Mouse (Mus musculus) small intestine, adult 2 months (tissue): ENCODE data around the gene Xbp1.

Source experiments
- CTCF ChIP-seq: fragments of 200-500 bp; IDR thresholded peaks from 2 replicates; pipeline ENCODE4 v1.5.1; 2012; ENCODE audit warnings: low read depth, mild to moderate bottlenecking, control low read depth, inconsistent platforms, low read length, moderate library complexity, mixed read lengths; ENCODE audit not compliant: insufficient replicate concordance, insufficient read length; ENCODE audit errors: extremely low read depth
- POLR2A ChIP-seq: fragments of 200-500 bp; IDR thresholded peaks from 2 replicates; pipeline ENCODE4 v1.6.1; 2012; ENCODE audit warnings: low read depth, mild to moderate bottlenecking, control low read depth, inconsistent platforms, low read length, moderate library complexity

DNA sequence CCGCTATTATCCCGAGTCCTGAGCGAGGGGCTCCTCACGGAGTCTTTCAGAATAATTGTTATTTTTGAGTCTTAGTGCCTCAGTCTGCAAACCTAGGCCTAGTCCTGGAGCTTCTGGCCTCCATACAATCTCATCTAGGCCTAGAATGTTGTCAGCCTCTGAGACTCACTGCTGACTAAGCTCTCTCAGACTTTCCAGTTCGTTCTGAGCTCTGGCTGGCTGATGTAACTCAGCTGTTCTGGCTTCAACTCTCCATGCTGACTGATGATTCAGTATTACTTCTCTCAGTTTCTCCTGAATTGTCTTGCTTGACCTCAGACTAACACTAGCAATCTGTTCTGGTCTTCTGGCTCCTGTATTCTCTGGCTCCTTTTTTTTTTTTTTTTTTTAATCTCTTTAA, 31.0 kb downstream of the Xbp1 start:
- TF ChIP-seq POLR2A (no peak), CTCF (no peak)
